Comparison of ENCODE assay signal across 9 mouse cellular contexts in genomic region chr6:28833380-28833822, GRCm38 (mm10). TPM values are rescaled to one million over a fixed set of nuclear protein-coding genes. Genes with fewer than 3 reads are reported as not detected.
DNase-seq lines count a peak whose midpoint lies in the region; ATAC-seq and TF ChIP-seq lines count a peak whose summit lies in the region.
"Had no signal": no experiment of that assay in that cellular context is flagged by ENCODE, and none has a peak within 500 bp of the region (broad histone marks: within the 10 kb centered on the region; RNA-seq: fewer than 3 reads in every experiment).

No protein-coding gene starts in this region.

- no peak for TF ChIP-seq EP300 in heart, postnatal 0 days (IDR thresholded peaks at IDR 0.05; ENCODE audit: low read depth)

- peaks cover 11% of the 10 kb centered on the region; the same call in 1 of the 2 replicates for H3K27me3 ChIP-seq in heart, postnatal 0 days (ENCODE audit: control insufficient read depth, insufficient read depth, low read length)
- H3K27me3 ChIP-seq in midbrain, embryonic 11.5 days (ENCODE audit: control insufficient read depth, insufficient read depth, low read length), result peaks cover 8% of the 10 kb centered on the region
- peaks cover 6% of the 10 kb centered on the region for H3K27me3 ChIP-seq in stomach, embryonic 16.5 days (ENCODE audit: control insufficient read depth, insufficient read depth, low read length)

- peak; percentile 62 for ATAC-seq in heart, postnatal 0 days (ENCODE audit: insufficient read depth, low read depth)
- ATAC-seq in midbrain, embryonic 11.5 days (ENCODE audit: low FRiP score), result peak; percentile 78
- ATAC-seq in stomach, embryonic 16.5 days (ENCODE audit: insufficient read depth, low FRiP score), result peak; percentile 71; the same call in 1 of the 2 replicates
- no peak; the same call in 1 of the 2 replicates for ATAC-seq in megakaryocyte-erythroid progenitor cell, adult 5-6 weeks (replicated peaks; ENCODE audit: low FRiP score, low TSS enrichment, poor library complexity, severe bottlenecking)

- H3K36me3 ChIP-seq in heart, postnatal 0 days (replicated peaks; ENCODE audit: control insufficient read depth, insufficient read depth, low read length), result no peaks in the 10 kb centered on the region
- 0 out of 2 replicates have a peak, but pooled peaks cover 2% of the 10 kb centered on the region for H3K36me3 ChIP-seq in midbrain, embryonic 11.5 days (ENCODE audit: control insufficient read depth, insufficient read depth, low read length)
- H3K36me3 ChIP-seq in stomach, embryonic 16.5 days (ENCODE audit: control insufficient read depth, insufficient read depth, low read length), result no peaks in the 10 kb centered on the region

- peak overlapping the region; percentile 72 for H3K9ac ChIP-seq in heart, postnatal 0 days (replicated peaks; ENCODE audit: low read depth, low read length)
- H3K9ac ChIP-seq in midbrain, embryonic 11.5 days (ENCODE audit: low read length), result peak overlapping the region; percentile 91
- peak overlapping the region; percentile 76 for H3K9ac ChIP-seq in stomach, embryonic 16.5 days (ENCODE audit: low read length)

- 3% methylated on average over 42 of the region's 43 CpGs for WGBS in heart, postnatal 0 days
- WGBS in midbrain, embryonic 11.5 days, result under 1% methylated on average over 37 of the region's 43 CpGs
- WGBS in stomach, embryonic 16.5 days, result 2% methylated on average over 42 of the region's 43 CpGs

- no peak for TF ChIP-seq CTCF in heart, postnatal 0 days (IDR thresholded peaks at IDR 0.05; ENCODE audit: low read depth)
- no peak for TF ChIP-seq CTCF in left cerebral cortex, adult 2 months (IDR thresholded peaks at IDR 0.05)

- peaks cover 11% of the 10 kb centered on the region; the same call in 1 of the 2 replicates for H3K4me1 ChIP-seq in heart, postnatal 0 days (ENCODE audit: control insufficient read depth, insufficient read depth)
- peaks cover 25% of the 10 kb centered on the region for H3K4me1 ChIP-seq in midbrain, embryonic 11.5 days (ENCODE audit: control insufficient read depth, insufficient read depth, low read length)
- H3K4me1 ChIP-seq in stomach, embryonic 16.5 days (ENCODE audit: control insufficient read depth, insufficient read depth, low read length), result peaks cover 10% of the 10 kb centered on the region; the same call in 1 of the 2 replicates

- H3K4me3 ChIP-seq in heart, postnatal 0 days (ENCODE audit: low read depth, low read length), result peak overlapping the region; percentile 56
- H3K4me3 ChIP-seq in left cerebral cortex, adult 2 months, result peak overlapping the region; percentile 95
- H3K4me3 ChIP-seq in midbrain, embryonic 11.5 days (ENCODE audit: low read depth, low read length), result peak overlapping the region; percentile 72
- peak overlapping the region; percentile 65 for H3K4me3 ChIP-seq in stomach, embryonic 16.5 days (replicated peaks; ENCODE audit: low read length)

- intact Hi-C loops in left cerebral cortex, adult 2 months (cut with DNase I), result loop anchor here (2.0 to 5.0 kb wide), 4 partner anchors 126 to 411 kb away; partner anchors contain the start of gene Arf5

- DNase-seq in urinary bladder, adult 2 months (ENCODE audit: low spot score), result peak; percentile 45
- no peak for DNase-seq in urinary bladder, postnatal 14 days (ENCODE audit: low spot score)
- peak; percentile 58 for DNase-seq in embryo, embryonic 9.5 days (ENCODE audit: extremely low spot score)
- DNase-seq in heart, postnatal 0 days (ENCODE audit: low spot score), result peak; percentile 49
- DNase-seq in left cerebral cortex, adult 2 months (ENCODE audit: extremely low spot score in 1 of 2, low spot score in 2 of 2), result peak; percentile 70 to 80
- DNase-seq in midbrain, embryonic 11.5 days (ENCODE audit: low spot score, missing footprints), result peak; percentile 91

- no peaks in the 10 kb centered on the region for H3K9me3 ChIP-seq in heart, postnatal 0 days (replicated peaks; ENCODE audit: control insufficient read depth, low read length)
- no peaks in the 10 kb centered on the region for H3K9me3 ChIP-seq in midbrain, embryonic 11.5 days (ENCODE audit: control insufficient read depth, low read length)
- H3K9me3 ChIP-seq in stomach, embryonic 16.5 days (replicated peaks; ENCODE audit: control insufficient read depth, low read length), result no peaks in the 10 kb centered on the region

- H3K4me2 ChIP-seq in heart, postnatal 0 days (ENCODE audit: low read depth, low read length), result peak overlapping the region; percentile 100
- peak overlapping the region; percentile 99 for H3K4me2 ChIP-seq in midbrain, embryonic 11.5 days
- peak overlapping the region; percentile 100 for H3K4me2 ChIP-seq in stomach, embryonic 16.5 days (ENCODE audit: low read depth, low read length)

- H3K27ac ChIP-seq in heart, postnatal 0 days (ENCODE audit: low read depth), result no peak overlapping the region
- H3K27ac ChIP-seq in left cerebral cortex, adult 2 months, result peak overlapping the region; percentile 99
- peak overlapping the region; percentile 68; the same call in 1 of the 2 replicates for H3K27ac ChIP-seq in midbrain, embryonic 11.5 days (ENCODE audit: low read depth, low read length)
- no peak overlapping the region for H3K27ac ChIP-seq in stomach, embryonic 16.5 days (ENCODE audit: low read length)
- H3K27ac ChIP-seq: macrophage had no signal

RNA-seq across cellular contexts. Expression of gene Lrrc4, which starts 1.9 kb away (rescaled TPM):
- 1.8 and 2.6 TPM in 2 replicates for polyA plus RNA-seq in urinary bladder, adult 2 months (2012; rRNA removed)
- total RNA-seq in heart, postnatal 0 days (2014; rRNA removed; ENCODE audit: low replicate concordance), result 0.81 and 1.8 TPM in 2 replicates
- polyA plus RNA-seq in heart, postnatal 0 days (2015; fragmentation: Nextera tagmentation; extraction: Ambion mirVana), result 0.05 and 0.12 TPM in 2 replicates
- 100 to 1,000 TPM; 105 to 111 TPM for total RNA-seq in left cerebral cortex, adult 2 months (2021)
- 2.2 and 2.7 TPM in 2 replicates for polyA plus RNA-seq in midbrain, embryonic 11.5 days (2014; fragmentation: Nextera tagmentation; extraction: Ambion mirVana)
- 0.66 and 0.72 TPM in 2 replicates for polyA plus RNA-seq in stomach, embryonic 16.5 days (2015; fragmentation: Nextera tagmentation; extraction: Ambion mirVana)
- not detected in 2 replicates for total RNA-seq in megakaryocyte-erythroid progenitor cell, adult 5-6 weeks (2014; fragmentation: Nextera tagmentation)
- 0.05 TPM in 1 of 2 replicates, not detected in the other for total RNA-seq in megakaryocyte-erythroid progenitor cell, adult 5-6 weeks (2017)

Comparison
In these comparisons a context has a peak if more than half of its experiments do, and no peak if none do; other contexts are left out.
1. H3K27ac ChIP-seq: peak in left cerebral cortex, adult 2 months (single experiment) and midbrain, embryonic 11.5 days (single experiment); none in heart, postnatal 0 days (single experiment) and stomach, embryonic 16.5 days (single experiment).
2. Peak in every context shown above with its lines, with median percentiles within 50 percentile points of each other: H3K4me2 ChIP-seq, H3K4me3 ChIP-seq and H3K9ac ChIP-seq.